Comparison of ENCODE assay signal across 27 mouse cellular contexts in the genomic region with DNA sequence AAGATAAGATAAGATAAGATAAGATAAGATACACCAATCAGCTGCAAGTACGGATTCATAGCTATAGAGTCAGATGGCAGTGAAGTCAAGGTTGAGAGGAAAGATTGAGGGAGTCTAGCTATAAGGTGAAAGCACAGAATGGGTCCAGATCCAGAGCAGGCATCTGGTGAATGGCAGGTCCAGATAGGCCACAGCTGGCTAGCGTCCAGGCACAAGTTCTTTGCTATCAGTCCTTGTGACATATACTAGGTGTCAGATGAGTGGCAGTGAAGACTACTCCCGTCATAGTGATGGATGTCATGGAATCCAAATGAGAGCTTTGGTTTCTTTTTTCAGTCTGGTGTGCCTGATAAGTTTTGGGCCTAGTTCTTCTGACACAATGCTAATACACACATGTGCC.
DNase-seq lines count a peak whose midpoint lies in the region; ATAC-seq lines count a peak whose summit lies in the region.
"Had no signal": no experiment of that assay in that cellular context is flagged by ENCODE, and none has a peak within 500 bp of the region (broad histone marks: within the 10 kb centered on the region; RNA-seq: fewer than 3 reads in every experiment).

No protein-coding gene starts in this region.

- peak; percentile 76 for ATAC-seq in heart, embryonic 11.5 days (replicated peaks; ENCODE audit: insufficient number of reproducible peaks, low FRiP score, low TSS enrichment)
- peak; percentile 91 for ATAC-seq in heart, embryonic 16.5 days (replicated peaks; ENCODE audit: extremely low read depth, insufficient read depth, low FRiP score)
- ATAC-seq in megakaryocyte progenitor cell, adult 5-6 weeks (replicated peaks; ENCODE audit: poor library complexity) = peak; percentile 96
- ATAC-seq: forebrain, embryonic 13.5 days; inflammation-experienced regulatory T-cells, adult 6 months; lung, postnatal 0 days; midbrain, embryonic 16.5 days had no signal

- H3K27me3 ChIP-seq in heart, embryonic 11.5 days (ENCODE audit: control insufficient read depth, insufficient read depth, low read length) = no peaks in the 10 kb centered on the region
- no peaks in the 10 kb centered on the region for H3K27me3 ChIP-seq in heart, embryonic 16.5 days (ENCODE audit: control insufficient read depth, insufficient read depth, low read length)
- H3K27me3 ChIP-seq: forebrain, embryonic 13.5 days; hindbrain, embryonic 15.5 days; kidney, embryonic 15.5 days; limb, embryonic 12.5 days had no signal

- no peak overlapping the region for H3K27ac ChIP-seq in heart, embryonic 11.5 days (ENCODE audit: low read depth, low read length)
- peak overlapping the region; percentile 84 for H3K27ac ChIP-seq in heart, embryonic 16.5 days (ENCODE audit: low read length)
- H3K27ac ChIP-seq: forebrain, embryonic 13.5 days; hindbrain, embryonic 10.5 days; hindbrain, embryonic 15.5 days; kidney, embryonic 15.5 days; layer of hippocampus, adult 2 months; left cerebral cortex, adult 2 months; limb, embryonic 12.5 days; macrophage; midbrain, embryonic 10.5 days had no signal

- H3K4me3 ChIP-seq in heart, embryonic 11.5 days (ENCODE audit: low read depth, low read length) = no peak overlapping the region
- H3K4me3 ChIP-seq in heart, embryonic 16.5 days (ENCODE audit: low read length) = no peak overlapping the region
- H3K4me3 ChIP-seq: forebrain, embryonic 13.5 days; hindbrain, embryonic 10.5 days; hindbrain, embryonic 15.5 days; kidney, embryonic 15.5 days; layer of hippocampus, adult 2 months; left cerebral cortex, adult 2 months; limb, embryonic 12.5 days; midbrain, embryonic 10.5 days had no signal

- 21% methylated on average over 3 of the region's 3 CpGs for WGBS in heart, embryonic 11.5 days (ENCODE audit: insufficient replicate concordance)
- WGBS in heart, embryonic 16.5 days = 31% methylated on average over 3 of the region's 3 CpGs

- no peak overlapping the region for H3K4me2 ChIP-seq in heart, embryonic 11.5 days
- no peak overlapping the region for H3K4me2 ChIP-seq in heart, embryonic 16.5 days (ENCODE audit: low read depth, low read length)
- H3K4me2 ChIP-seq: forebrain, embryonic 13.5 days; hindbrain, embryonic 15.5 days; kidney, embryonic 15.5 days; limb, embryonic 12.5 days had no signal

- no peaks in the 10 kb centered on the region for H3K36me3 ChIP-seq in heart, embryonic 11.5 days (ENCODE audit: control insufficient read depth, insufficient read depth, low read length)
- H3K36me3 ChIP-seq in heart, embryonic 16.5 days (ENCODE audit: control insufficient read depth, insufficient read depth) = no peaks in the 10 kb centered on the region
- H3K36me3 ChIP-seq: hindbrain, embryonic 10.5 days; hindbrain, embryonic 15.5 days; kidney, embryonic 15.5 days; limb, embryonic 12.5 days; midbrain, embryonic 10.5 days had no signal

- no peak overlapping the region for H3K9ac ChIP-seq in heart, embryonic 11.5 days (ENCODE audit: low read depth, low read length)
- H3K9ac ChIP-seq in heart, embryonic 16.5 days (ENCODE audit: low read length) = no peak overlapping the region
- H3K9ac ChIP-seq: forebrain, embryonic 13.5 days; hindbrain, embryonic 15.5 days; kidney, embryonic 15.5 days; limb, embryonic 12.5 days had no signal

- H3K9me3 ChIP-seq in heart, embryonic 11.5 days (replicated peaks; ENCODE audit: control insufficient read depth, low read length) = no peaks in the 10 kb centered on the region
- no peaks in the 10 kb centered on the region for H3K9me3 ChIP-seq in heart, embryonic 16.5 days (replicated peaks; ENCODE audit: control insufficient read depth, low read length)
- H3K9me3 ChIP-seq: forebrain, embryonic 13.5 days; hindbrain, embryonic 10.5 days; hindbrain, embryonic 15.5 days; kidney, embryonic 15.5 days; limb, embryonic 12.5 days; midbrain, embryonic 10.5 days had no signal

- H3K4me1 ChIP-seq in heart, embryonic 11.5 days (ENCODE audit: control insufficient read depth, insufficient read depth, low read length) = no peaks in the 10 kb centered on the region
- H3K4me1 ChIP-seq in heart, embryonic 16.5 days (ENCODE audit: control insufficient read depth, insufficient read depth, low read length) = peaks cover 4% of the 10 kb centered on the region; the same call in 1 of the 2 replicates
- H3K4me1 ChIP-seq: forebrain, embryonic 13.5 days; hindbrain, embryonic 10.5 days; hindbrain, embryonic 15.5 days; kidney, embryonic 15.5 days; limb, embryonic 12.5 days; midbrain, embryonic 10.5 days had no signal

- peak; percentile 8 for DNase-seq in heart, adult 8-10 months (ENCODE audit: low spot score)
- DNase-seq in heart, adult 11 months = no peak
- no peak for DNase-seq in adrenal gland, adult 18-20 months (ENCODE audit: low spot score in 2 of 2)
- DNase-seq in frontal cortex, postnatal 14 days (ENCODE audit: low spot score in 2 of 2) = no peak
- no peak for DNase-seq in embryo, embryonic 10.5 days (ENCODE audit: low spot score)
- DNase-seq: adrenal gland, postnatal 36 days; cerebellum, adult 2 months; gastrocnemius, postnatal 14 days; kidney, adult 11 months; kidney, postnatal 25 days; right cerebral cortex, postnatal 25 days; thymus, postnatal 14 days had no signal
